Mouse (Mus musculus): ENCODE data around the gene Hoxb8. TPM values are rescaled to one million over a fixed set of nuclear protein-coding genes. Genes with fewer than 3 reads are reported as not detected.

The Hoxb8 gene
- total RNA-seq, 1 experiment from 2014 or later, result not detected

GRCm38 (mm10) chr11:96265954-96266353 lies 15.8 kb upstream of the Hoxb8 start:
- ATAC-seq (ENCODE audit: extremely low read depth, insufficient number of reproducible peaks, low FRiP score, poor library complexity, severe bottlenecking), result no peak

- no peak for ATAC-seq (ENCODE audit: extremely low read depth, insufficient number of reproducible peaks, low FRiP score, poor library complexity, severe bottlenecking)
Measured at GRCm38 (mm10) chr11:96267021-96267920, 14.4 kb upstream of the Hoxb8 start.

GRCm38 (mm10) chr11:96268031-96268745 lies 13.5 kb upstream of the Hoxb8 start:
- no peak for ATAC-seq (ENCODE audit: extremely low read depth, insufficient number of reproducible peaks, low FRiP score, poor library complexity, severe bottlenecking)

GRCm38 (mm10) chr11:96269869-96270268 lies 11.8 kb upstream of the Hoxb8 start:
- ATAC-seq (ENCODE audit: extremely low read depth, insufficient number of reproducible peaks, low FRiP score, poor library complexity, severe bottlenecking), result no peak

DNA sequence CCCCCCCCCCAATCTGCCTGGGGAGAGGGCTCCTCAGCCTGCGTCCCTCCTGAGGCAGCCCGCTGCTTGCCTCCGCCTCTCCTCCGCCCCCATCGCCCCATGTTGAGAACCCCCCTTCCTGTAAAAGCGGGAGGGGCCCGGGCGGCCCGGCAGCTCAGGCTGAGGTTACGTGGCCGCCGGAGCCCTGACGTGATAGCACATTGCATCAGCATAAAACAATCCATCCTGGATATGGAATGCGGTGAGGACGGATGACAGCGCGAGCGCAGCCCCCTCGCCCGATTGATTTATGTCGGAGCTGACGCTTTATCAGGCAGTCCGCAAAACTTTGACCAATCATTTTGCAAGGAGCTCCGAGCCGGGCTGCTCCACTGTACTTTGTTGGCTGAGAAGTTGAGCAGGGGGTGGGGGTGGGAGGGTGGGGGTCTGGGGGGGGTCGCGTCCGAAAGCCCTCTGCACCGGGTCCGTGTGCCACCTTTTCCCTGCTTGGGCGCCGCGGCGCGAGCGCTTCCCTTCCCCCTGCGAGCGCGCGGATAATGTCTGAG lies 10.6 kb upstream of the Hoxb8 start, which contains the start of gene Hoxb9:
Gene Hoxb9, plus strand, starts transcription at position 462 of the 545 bp plus-strand sequence.
- ATAC-seq (ENCODE audit: extremely low read depth, insufficient number of reproducible peaks, low FRiP score, poor library complexity, severe bottlenecking), result no peak

DNA sequence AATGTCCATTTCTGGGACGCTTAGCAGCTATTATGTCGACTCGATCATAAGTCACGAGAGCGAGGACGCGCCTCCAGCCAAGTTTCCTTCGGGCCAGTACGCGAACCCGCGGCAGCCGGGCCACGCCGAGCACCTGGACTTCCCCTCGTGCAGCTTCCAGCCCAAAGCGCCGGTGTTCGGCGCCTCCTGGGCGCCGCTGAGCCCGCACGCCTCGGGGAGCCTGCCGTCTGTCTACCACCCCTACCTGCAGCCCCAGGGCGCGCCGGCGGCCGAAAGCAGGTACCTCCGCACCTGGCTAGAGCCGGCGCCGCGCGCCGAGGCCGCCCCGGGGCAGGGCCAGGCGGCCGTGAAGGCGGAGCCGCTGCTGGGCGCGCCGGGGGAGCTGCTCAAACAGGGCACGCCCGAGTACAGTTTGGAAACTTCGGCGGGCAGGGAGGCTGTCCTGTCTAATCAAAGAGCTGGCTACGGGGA lies 10.1 kb upstream of the Hoxb8 start:
- ATAC-seq (ENCODE audit: extremely low read depth, insufficient number of reproducible peaks, low FRiP score, poor library complexity, severe bottlenecking), result no peak

DNA sequence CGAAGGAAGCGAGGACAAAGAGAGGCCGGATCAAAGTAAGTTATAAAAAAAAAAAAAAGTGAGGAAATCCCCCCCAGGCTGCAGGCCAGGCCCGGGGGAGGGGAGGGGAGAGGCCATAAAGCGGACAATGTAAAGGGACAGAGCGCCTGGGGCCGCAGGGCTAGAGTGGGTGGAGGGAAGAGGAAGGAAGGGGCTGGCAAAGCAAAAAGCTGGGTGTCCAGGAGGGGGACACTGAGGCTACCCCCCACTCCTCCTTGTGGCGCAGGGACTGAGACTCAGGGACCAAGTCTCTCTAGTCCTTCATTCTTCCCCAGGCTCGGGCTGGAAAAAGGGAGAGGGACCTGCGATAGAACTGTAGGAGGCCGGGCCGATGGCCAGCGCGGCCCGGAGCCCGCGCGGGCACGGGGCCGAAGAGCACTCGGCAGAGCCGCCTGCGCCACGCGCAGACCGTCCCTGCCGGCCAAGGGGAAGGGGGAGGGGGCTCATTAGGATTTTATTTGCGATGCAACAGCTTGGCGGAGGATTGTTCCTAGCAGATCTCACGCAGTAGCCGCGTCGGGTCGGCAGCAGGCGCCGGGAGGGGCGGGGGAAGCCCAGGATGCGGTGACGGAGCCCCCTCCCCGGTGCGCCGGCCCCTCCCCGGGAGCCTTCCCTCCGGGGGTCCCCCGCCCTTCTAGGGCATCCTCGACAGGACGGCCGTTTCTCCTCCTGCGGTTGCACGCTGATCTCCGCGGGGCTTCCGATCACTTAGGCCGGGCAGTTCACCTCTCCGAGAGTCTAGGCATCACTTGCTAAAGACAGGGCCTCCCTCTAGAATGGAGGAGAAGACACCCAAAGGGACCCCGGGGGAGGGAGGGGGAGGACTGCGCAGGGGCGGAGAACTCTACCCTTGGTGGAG lies 9.4 kb upstream of the Hoxb8 start:
- no peak for ATAC-seq (ENCODE audit: extremely low read depth, insufficient number of reproducible peaks, low FRiP score, poor library complexity, severe bottlenecking)

- ATAC-seq (ENCODE audit: extremely low read depth, insufficient number of reproducible peaks, low FRiP score, poor library complexity, severe bottlenecking), result no peak
Measured at GRCm38 (mm10) chr11:96274428-96274827, 7.3 kb upstream of the Hoxb8 start.

DNA sequence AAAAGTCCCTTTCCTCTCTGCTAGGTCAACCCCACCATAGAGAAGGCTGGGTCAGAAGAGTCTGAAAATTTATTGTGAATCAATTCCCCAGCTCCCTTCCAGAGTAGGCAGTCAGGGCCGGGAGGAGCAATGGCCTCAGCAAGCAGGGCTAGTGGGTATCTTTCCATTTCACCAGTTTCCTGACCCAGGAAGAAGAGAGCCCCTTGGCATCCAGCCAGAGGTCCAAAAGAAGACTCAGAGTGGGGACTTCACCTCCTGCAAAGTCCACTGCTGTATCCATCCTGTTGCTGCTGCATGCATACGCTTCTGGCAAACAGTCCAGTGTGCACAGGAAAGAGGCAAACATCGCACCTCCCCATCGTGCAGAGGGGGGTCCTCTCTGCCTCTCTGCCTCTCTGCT lies 5.8 kb upstream of the Hoxb8 start:
- ATAC-seq (ENCODE audit: extremely low read depth, insufficient number of reproducible peaks, low FRiP score, poor library complexity, severe bottlenecking), result no peak

GRCm38 (mm10) chr11:96277151-96278044 lies 4.3 kb upstream of the Hoxb8 start:
- ATAC-seq (ENCODE audit: extremely low read depth, insufficient number of reproducible peaks, low FRiP score, poor library complexity, severe bottlenecking), result no peak

DNA sequence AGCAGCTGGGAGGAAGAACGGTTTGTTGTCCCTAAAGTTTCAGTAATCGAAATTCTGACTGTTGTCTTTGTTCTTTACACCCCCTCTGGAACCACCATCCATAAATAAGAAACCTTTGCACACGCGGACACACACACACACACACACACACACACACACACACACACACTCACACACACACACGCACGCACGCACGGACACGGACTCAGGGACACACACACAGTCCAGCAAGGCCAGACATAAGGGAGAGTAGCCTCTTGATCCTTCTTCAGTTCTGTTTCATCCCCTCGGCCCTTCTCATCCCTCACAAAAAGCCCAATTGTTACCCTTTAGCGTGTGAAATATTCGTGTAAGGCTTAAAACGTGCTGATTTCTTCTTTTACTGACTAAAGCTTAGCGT lies 3.4 kb upstream of the Hoxb8 start:
- no peak for ATAC-seq (ENCODE audit: extremely low read depth, insufficient number of reproducible peaks, low FRiP score, poor library complexity, severe bottlenecking)

DNA sequence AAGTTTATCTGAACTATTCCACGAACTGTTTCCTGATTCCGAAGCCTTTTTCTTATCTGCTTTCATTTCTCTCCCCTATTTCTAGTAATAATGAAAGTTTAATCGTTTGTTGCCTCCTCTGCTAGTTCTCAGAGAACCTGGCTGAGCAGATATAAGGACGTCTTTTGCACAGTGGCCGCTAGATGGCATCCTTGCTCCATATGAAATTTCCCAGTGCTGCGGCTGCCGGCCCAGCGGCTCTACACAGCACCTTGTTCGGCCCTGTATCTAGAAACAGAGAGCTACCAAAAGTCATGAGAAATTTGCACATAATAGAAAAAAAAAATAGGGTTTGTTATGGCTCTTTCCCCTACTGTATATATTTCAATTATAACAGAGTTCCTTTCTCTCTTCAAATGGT lies 2.9 kb upstream of the Hoxb8 start:
- ATAC-seq (ENCODE audit: extremely low read depth, insufficient number of reproducible peaks, low FRiP score, poor library complexity, severe bottlenecking), result peak; percentile 70; the same call in 1 of the 2 replicates

DNA sequence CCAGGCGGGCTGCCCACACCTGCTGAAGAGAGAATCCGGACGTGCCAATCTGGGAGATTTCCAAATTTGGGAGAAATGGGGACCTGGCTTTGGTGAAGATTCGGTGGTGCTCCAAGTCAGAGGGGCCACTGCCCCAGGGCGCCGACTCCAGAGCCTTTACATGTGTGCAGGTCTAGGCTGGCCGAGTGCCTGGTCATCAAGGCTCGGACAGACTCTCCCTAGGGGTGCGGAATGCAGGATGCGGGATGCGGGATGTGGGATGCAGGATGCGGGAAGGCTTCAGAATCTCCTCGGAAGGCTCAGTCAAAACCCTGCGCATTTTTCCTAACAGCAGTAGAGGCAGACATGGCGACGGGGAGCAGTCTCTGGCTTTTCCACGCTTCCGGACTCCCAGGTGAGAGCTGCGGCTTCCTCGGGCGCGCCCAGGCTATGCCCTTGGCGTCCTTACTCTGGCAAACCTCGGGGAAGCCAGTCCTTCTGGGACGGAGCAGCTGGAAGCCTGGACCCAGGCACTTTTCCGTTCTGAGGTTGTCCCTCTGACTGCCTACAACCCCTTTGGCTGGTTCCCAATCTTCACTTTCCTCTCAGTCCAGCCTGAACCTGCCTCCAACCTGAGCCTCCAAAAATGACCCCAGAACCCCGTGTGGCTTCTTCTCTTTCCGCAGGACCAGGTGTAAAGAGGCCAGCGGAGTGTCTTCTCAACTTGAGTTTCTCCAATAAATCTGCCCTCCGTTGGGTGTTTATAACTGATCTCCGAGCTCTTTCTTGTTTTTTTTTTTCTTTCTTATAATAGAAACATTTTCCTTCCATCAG lies 2.1 kb upstream of the Hoxb8 start:
- ATAC-seq (ENCODE audit: extremely low read depth, insufficient number of reproducible peaks, low FRiP score, poor library complexity, severe bottlenecking), result no peak

DNA sequence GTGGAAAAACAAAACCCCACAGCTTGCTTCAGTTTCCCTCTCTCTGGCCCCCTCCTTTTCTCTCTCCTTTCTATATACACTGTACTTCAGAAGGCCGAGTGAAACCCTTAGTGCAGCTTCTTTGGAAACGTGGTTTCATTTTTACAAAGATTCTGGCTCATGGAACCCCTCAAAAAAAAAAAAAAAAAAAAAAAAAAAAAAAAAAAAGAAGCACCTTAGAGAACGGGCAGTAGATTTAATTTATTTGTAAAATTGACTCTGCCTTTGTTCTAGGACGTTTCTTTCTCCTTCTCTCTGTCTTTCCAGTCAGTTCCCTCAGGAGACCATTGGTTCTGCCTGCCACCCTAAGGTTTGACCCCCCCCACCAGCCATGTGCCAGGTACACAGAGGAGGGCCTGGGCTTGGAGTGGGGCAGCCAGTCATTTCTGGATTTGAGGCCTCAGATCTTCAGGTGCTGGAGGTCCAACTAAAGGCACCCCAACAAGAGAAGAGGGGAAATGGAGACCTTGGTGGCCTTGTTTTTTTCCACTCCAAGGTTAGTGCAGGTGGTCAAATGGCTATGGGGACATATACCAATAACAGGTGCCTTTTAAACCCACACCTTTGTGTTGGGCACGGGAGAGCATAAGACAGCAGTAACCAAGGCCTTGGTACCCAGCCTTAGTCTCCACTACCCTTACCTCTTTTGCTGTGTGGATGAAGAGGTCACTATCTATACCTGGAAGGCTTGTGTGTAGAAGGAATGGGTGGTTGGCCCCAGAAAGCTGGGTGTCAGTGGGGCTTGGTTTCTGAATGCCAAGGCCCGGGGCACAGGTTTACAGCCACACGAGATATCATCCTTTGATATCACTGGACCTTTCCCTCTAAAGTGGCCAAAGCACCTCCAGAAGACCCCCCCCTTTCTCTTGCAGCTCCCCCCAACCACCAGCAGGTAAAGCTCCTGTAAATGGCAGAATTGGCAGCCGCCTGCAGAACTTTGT lies 1.0 kb upstream of the Hoxb8 start:
- ATAC-seq (ENCODE audit: extremely low read depth, insufficient number of reproducible peaks, low FRiP score, poor library complexity, severe bottlenecking), result no peak

DNA sequence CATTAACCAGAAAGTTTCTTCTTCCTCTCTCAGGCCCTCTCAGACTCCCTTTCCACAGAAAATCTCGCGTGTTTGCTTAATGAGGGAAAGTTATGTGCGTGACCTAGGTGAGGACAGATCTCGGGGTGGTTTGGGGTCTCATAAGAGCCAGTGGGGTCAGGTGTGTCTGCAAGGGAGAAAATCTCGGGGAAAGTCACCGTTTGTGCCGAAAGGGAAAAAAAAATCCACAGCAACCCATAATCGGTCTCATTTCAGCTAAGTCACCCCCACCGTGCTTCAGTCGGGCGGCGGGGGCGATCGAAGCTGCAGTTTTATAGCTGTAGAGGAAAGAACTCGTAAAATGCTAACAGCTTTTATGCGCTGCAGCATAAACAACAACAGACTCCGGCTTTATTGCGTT lies 309 bp upstream of the Hoxb8 start:
- ATAC-seq (ENCODE audit: extremely low read depth, insufficient number of reproducible peaks, low FRiP score, poor library complexity, severe bottlenecking), result no peak
